Mouse (Mus musculus) hindbrain, embryonic 12.5 days (tissue): ENCODE measurements around the gene Bmp15. TPM values are rescaled to one million over a fixed set of nuclear protein-coding genes. Genes with fewer than 3 reads are reported as not detected.

Experiments
- ATAC-seq: fragments of 200-750 bp; cut with Nextera tagmentation; 2 replicates; pipeline ENCODE4 v1.8.0; 2017; ENCODE audit warnings: moderate TSS enrichment; ENCODE audit not compliant: low FRiP score
- H3K27ac ChIP-seq: fragments of 300-500 bp; sonication (generic); 2 replicates; pipeline ENCODE4 v1.5.1; 2016; ENCODE audit warnings: mild to moderate bottlenecking
- H3K27me3 ChIP-seq: fragments of 300-500 bp; sonication (generic); 2 replicates; pipeline ENCODE4 v1.6.1; 2016; ENCODE audit warnings: mild to moderate bottlenecking
- H3K36me3 ChIP-seq: fragments of 300-500 bp; sonication (generic); 2 replicates; pipeline ENCODE4 v1.6.1; 2016; ENCODE audit warnings: mild to moderate bottlenecking
- H3K4me1 ChIP-seq: fragments of 300-500 bp; sonication (generic); 2 replicates; pipeline ENCODE4 v1.6.1; 2016
- H3K4me2 ChIP-seq: fragments of 300-500 bp; sonication (generic); replicated peaks from 2 replicates; pipeline ENCODE4 v1.6.1; 2016; ENCODE audit warnings: mild to moderate bottlenecking
- H3K4me3 ChIP-seq: fragments of 300-500 bp; sonication (generic); 2 replicates; pipeline ENCODE4 v1.5.1; 2016; ENCODE audit warnings: mild to moderate bottlenecking
- H3K9ac ChIP-seq: fragments of 300-500 bp; sonication (generic); 2 replicates; pipeline ENCODE4 v1.6.1; 2016; ENCODE audit warnings: mild to moderate bottlenecking, moderate library complexity
- H3K9me3 ChIP-seq: fragments of 300-500 bp; sonication (generic); replicated peaks from 2 replicates; pipeline ENCODE4 v1.6.1; 2016; ENCODE audit warnings: mild to moderate bottlenecking
- WGBS: fragments of 180-500 bp; shearing (Covaris S2); methylation state at CpG from one replicate; pipeline ENCODE4 v1.1.7; 2016; 5-methylcytosine and 5-hydroxymethylcytosine counted together
- polyA plus RNA-seq: library from polyadenylated mRNA; unstranded; fragments of >200 nt; fragmentation: Nextera tagmentation; extraction: Ambion mirVana; gene quantifications from 2 replicates; pipeline ENCODE4 v1.2.1, GENCODE M21; 2016

Bmp15 gene
- 0.15 and 0.17 TPM in 2 replicates for polyA plus RNA-seq

DNA sequence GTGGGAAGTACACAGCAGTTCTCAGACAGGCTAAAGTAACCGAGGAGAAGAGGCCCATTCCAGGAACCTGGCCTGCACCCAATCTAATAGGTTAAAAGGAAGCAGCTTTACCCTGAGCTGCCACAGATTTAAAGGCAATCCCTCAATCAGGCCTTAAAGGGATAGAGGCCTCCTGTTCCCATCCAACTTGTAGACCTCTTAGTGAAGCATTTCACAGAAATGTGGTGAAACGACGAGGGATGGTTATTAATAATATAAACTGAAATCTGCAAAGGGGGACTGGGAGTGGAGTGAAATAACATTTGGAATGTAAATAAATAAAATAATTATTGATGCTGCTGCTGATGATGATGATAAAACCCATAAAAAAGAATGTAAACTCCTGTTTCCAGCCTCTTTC lies at the start of gene Bmp15:
Bmp15 (minus strand) TSS at position 101 of the 400 bp plus-strand sequence.
- Histone ChIP-seq H3K27ac (no peak within 1 kb of the TSS), H3K4me3 (no peak within 1 kb of the TSS), H3K4me1 (no peaks in the 10 kb centered on the region), H3K9me3 (no peaks in the 10 kb centered on the region), H3K4me2 (no peak within 1 kb of the TSS), H3K27me3 (no peaks in the 10 kb centered on the region), H3K36me3 (no peaks in the 10 kb centered on the region), H3K9ac (no peak within 1 kb of the TSS)
- ATAC-seq, result no peak
- whole genome bisulfite sequencing, result 92% methylated on average over 3 of the region's 3 CpGs

DNA sequence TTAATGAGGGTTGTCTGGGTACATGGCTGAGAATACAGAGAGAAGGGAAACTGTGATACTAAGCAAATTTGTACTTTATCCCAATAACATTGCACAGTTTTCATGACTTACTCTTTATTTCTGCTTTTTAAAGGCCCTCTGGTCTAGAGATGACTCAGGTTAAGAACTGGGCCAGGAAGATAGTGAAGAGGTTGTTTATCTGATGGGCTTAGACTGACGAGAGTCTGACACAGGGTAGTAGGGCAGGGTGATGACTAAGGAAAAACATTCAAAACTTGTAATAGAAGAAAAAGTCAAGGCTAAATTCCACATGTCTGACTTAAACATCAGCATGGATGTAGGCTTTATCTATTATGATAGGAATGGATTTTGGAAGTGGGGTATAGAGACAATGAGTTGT lies 48.3 kb upstream of the Bmp15 start:
- Histone ChIP-seq H3K27ac (no peak overlapping the region), H3K4me1 (no peaks in the 10 kb centered on the region), H3K9ac (no peak overlapping the region), H3K36me3 (no peaks in the 10 kb centered on the region), H3K27me3 (no peaks in the 10 kb centered on the region), H3K4me2 (no peak overlapping the region), H3K9me3 (no peaks in the 10 kb centered on the region), H3K4me3 (no peak overlapping the region)
- ATAC-seq, result no peak
- WGBS, result 77% methylated on average over 1 of the region's 1 CpGs

DNA sequence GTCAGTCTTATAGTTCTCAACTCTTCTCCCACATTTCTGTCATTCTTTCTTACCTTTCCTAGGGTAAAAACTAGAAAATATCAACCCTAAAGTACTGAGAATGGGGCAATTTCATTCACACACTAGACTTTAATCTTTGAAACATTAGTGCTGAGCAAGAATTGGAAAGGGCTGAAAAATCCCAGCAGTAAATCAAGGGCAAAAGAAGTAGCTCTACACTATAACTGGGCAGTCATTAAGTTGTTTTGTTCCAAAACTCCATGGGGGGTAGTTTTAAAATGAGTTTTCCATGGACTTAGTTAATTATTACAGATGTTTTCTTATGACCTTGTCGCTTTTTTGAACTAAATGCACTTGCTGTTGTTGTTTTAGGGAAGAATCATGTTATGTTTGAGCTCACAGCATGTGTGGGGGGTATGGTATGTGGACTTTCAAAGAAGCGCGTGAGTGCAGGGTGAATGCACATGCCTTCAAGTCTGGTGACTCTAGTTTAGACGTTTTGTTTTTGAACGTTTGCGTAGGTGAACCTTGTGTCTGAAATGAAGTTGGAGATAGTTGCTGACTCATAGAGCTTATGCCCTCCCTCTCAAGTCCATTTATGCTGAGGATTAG lies 37.1 kb upstream of the Bmp15 start:
- WGBS, result 63% methylated on average over 6 of the region's 6 CpGs
- Histone ChIP-seq H3K27me3 (no peaks in the 10 kb centered on the region), H3K4me2 (no peak overlapping the region), H3K4me1 (no peaks in the 10 kb centered on the region), H3K4me3 (no peak overlapping the region), H3K36me3 (no peaks in the 10 kb centered on the region), H3K9me3 (no peaks in the 10 kb centered on the region), H3K9ac (no peak overlapping the region), H3K27ac (no peak overlapping the region)
- ATAC-seq, result no peak

DNA sequence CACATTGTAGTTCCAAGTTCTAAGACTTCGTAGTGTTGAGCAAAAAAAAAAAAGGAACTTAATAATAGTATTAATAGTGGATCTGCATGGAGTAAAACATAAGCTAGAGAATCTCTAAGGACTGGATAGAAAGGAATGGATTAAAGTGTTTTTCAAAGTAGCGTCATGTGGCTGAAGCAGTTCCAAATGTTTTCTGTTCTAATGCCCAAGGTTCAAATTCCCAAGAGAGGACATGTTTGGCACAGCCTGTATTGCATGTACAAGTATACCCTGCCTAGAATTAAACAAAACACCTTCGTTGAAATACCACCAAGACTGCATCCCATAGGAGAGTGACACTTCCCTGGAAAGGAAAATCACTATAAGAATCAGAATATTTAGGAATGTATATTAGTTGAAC lies 36.4 kb upstream of the Bmp15 start:
- no peaks in the 10 kb centered on the region for H3K27me3 ChIP-seq
- no peaks in the 10 kb centered on the region for H3K36me3 ChIP-seq
- no peak for ATAC-seq
- H3K4me3 ChIP-seq, result no peak overlapping the region
- no peak overlapping the region for H3K4me2 ChIP-seq
- H3K27ac ChIP-seq, result no peak overlapping the region
- 78% methylated on average over 3 of the region's 3 CpGs for WGBS
- no peaks in the 10 kb centered on the region for H3K4me1 ChIP-seq
- no peaks in the 10 kb centered on the region for H3K9me3 ChIP-seq
- H3K9ac ChIP-seq, result no peak overlapping the region

DNA sequence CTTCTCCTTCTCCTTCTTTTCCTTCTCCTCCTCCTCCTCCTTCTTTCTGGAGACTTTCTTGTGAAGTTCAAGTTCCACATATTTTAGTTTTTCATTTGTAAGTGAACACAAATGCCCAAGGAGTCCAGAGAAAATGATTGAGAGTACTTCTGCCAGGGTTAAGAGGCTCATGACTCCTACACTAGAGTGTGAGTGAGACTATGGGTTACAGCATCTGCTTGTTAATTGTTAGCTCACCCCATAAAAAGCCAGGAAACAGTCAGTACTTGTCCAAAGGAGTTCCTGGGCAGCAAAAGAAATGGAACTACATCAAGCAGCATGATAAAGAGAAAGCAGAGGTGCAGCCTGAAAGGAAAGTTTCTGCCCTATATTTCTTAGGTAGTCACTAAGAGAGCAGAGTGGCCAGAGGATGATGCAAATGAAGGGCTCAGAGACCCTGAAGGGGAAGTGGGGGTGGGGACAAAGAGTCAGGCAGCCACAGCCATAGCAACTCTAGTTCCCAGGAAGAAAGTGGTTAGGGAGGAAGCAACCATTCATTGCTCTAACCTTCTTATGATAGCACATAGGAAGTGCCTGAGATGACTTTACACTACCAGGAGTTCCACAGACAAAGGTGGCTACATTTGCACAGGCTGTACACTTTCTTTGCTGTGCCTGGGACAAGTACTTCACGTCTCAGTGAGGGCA lies 24.9 kb upstream of the Bmp15 start:
- H3K4me2 ChIP-seq, result no peak overlapping the region
- H3K9me3 ChIP-seq, result no peaks in the 10 kb centered on the region
- H3K36me3 ChIP-seq, result no peaks in the 10 kb centered on the region
- no peak overlapping the region for H3K4me3 ChIP-seq
- no peaks in the 10 kb centered on the region for H3K4me1 ChIP-seq
- no peak overlapping the region for H3K27ac ChIP-seq
- H3K27me3 ChIP-seq, result no peaks in the 10 kb centered on the region
- 67% methylated on average over 1 of the region's 1 CpGs for WGBS
- no peak overlapping the region for H3K9ac ChIP-seq
- no peak for ATAC-seq

DNA sequence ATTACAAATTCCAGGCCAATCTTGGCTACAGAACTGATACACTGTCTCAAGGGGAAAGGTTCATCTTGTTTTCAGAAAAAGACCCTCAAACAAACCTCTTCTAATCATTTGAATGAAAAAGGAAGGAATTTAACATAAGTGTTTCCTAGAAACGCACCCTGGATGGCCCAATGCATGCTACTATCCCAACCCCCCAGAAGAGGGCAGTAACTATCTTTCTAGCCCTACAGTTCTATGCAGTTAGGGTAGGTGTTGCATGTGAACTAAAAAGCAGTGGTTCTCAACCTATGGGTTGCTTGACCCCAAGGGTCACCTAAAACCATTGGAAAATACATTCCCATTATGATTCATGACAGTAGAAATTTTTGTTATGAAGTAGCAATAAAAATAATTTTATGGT lies 3.5 kb upstream of the Bmp15 start:
- Histone ChIP-seq H3K9me3 (no peaks in the 10 kb centered on the region), H3K9ac (no peak overlapping the region), H3K27ac (no peak overlapping the region), H3K4me2 (no peak overlapping the region), H3K4me3 (no peak overlapping the region), H3K4me1 (no peaks in the 10 kb centered on the region), H3K27me3 (no peaks in the 10 kb centered on the region), H3K36me3 (no peaks in the 10 kb centered on the region)
- ATAC-seq, result no peak
- WGBS, result 31% methylated on average over 1 of the region's 1 CpGs

DNA sequence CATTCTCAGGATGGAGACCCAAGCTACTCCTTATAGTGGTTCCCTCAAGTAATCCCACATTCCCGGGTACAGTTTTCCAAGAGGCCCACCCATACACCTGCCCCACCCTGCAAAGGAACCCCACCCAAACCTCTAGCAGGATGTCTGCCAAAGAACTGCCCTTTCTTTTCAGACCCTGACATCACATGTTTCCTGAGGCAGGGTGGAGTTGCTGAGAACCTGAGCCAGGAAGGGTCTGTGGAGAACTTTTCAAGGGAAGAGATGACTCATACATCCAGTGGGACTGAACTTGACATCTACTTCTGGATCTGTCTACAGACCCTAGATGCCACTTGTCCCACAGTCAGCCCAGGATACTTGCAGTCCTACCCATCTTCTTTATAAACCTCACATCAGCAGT lies 2.8 kb downstream of the Bmp15 start:
- no peak overlapping the region for H3K9ac ChIP-seq
- no peaks in the 10 kb centered on the region for H3K36me3 ChIP-seq
- H3K4me1 ChIP-seq, result no peaks in the 10 kb centered on the region
- no peak overlapping the region for H3K27ac ChIP-seq
- no peaks in the 10 kb centered on the region for H3K27me3 ChIP-seq
- H3K9me3 ChIP-seq, result no peaks in the 10 kb centered on the region
- no peak for ATAC-seq
- H3K4me2 ChIP-seq, result no peak overlapping the region
- H3K4me3 ChIP-seq, result no peak overlapping the region
- WGBS, result 88% methylated on average over 1 of the region's 1 CpGs

Other genes with a start within 250 kb of the Bmp15 start
- gene AU022751, start 237.3 kb downstream of the Bmp15 start, polyA plus RNA-seq, result not detected in 2 replicates
- gene Nudt10, start 147.7 kb downstream of the Bmp15 start, polyA plus RNA-seq, result 36.4 and 38.7 TPM in 2 replicates
- gene Shroom4, start 79.1 kb upstream of the Bmp15 start, polyA plus RNA-seq, result 5.0 and 7.1 TPM in 2 replicates